Mouse (Mus musculus): ENCODE measurements around the gene Zfp629.

Gene Zfp629

GRCm38 (mm10) chr7:127564381-127565150 is 51.0 kb downstream of the Zfp629 start:
- no peak for DNase-seq (ENCODE audit: low spot score in 2 of 2)

- no peak for DNase-seq (ENCODE audit: low spot score in 2 of 2)
Observed at GRCm38 (mm10) chr7:127561340-127561858, 54.2 kb downstream of the Zfp629 start, which contains the start of gene Tmem265. Gene Tmem265, plus strand, starts transcription at chr7:127561390.

GRCm38 (mm10) chr7:127560580-127560979 is 55.0 kb downstream of the Zfp629 start:
- DNase-seq (ENCODE audit: low spot score in 2 of 2): no peak
